Mouse (Mus musculus): ENCODE results near the gene Gm5767. TPM values are rescaled to one million over a fixed set of nuclear protein-coding genes. Genes with fewer than 3 reads are reported as not detected.
"Not testable (repeated sequence)": the region's sequence is repeated elsewhere in the genome, so short reads cannot be mapped to it uniquely, and the experiment has no call there.

The Gm5767 gene
- polyA plus RNA-seq, 1 experiment from 2014 or later, result not detected

DNA sequence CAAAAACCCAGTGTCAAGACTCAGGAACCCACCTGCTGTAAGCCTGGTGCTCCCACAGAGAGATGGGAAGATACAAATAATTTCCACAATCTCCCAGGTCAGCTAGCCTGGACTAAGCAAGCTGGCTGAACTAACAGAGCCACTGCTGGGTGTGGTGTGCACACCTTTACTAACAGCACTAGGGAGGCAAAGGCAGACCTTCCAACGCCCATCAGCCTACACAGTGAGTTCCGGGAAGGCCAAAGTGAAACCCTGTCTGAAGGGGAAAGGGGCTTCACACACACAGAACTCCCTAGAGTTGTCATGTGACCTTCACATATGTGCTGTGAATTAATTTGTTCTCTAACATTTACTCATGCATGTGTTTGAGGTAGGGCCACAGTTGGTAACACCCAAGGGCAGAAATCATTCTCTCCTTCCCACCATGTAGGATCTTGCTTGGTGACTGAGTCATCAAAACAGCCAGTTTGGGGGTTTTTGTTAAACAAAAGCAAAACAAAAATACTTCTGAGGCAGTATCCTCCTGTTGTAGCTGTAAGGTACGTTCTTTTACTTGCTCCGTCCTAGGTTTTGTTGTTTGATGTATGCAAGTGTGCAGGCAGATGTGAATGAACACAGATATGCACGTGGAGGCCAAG lies 47.7 kb downstream of the Gm5767 start:
- Histone ChIP-seq H3K4me2 (ENCODE audit: low read length) (no peak overlapping the region), H3K9me3 (ENCODE audit: control insufficient read depth, low read length) (no peaks in the 10 kb centered on the region), H3K27me3 (replicated peaks; ENCODE audit: control insufficient read depth, insufficient read depth, low read length) (no peaks in the 10 kb centered on the region), H3K36me3 (ENCODE audit: control insufficient read depth, insufficient read depth, low read length) (no peaks in the 10 kb centered on the region), H3K4me1 (replicated peaks; ENCODE audit: control insufficient read depth, insufficient read depth, low read length) (peaks cover 6% of the 10 kb centered on the region; the same call in 1 of the 2 replicates), H3K4me3 (ENCODE audit: low read depth, low read length) (no peak overlapping the region), H3K27ac (ENCODE audit: low read depth) (no peak overlapping the region), H3K9ac (ENCODE audit: low read length) (no peak overlapping the region)
- ATAC-seq (replicated peaks; ENCODE audit: low FRiP score, low TSS enrichment, low read depth) (no peak), DNase-seq (ENCODE audit: low spot score) (no peak)
- 89% methylated on average over 5 of the region's 5 CpGs for WGBS

DNA sequence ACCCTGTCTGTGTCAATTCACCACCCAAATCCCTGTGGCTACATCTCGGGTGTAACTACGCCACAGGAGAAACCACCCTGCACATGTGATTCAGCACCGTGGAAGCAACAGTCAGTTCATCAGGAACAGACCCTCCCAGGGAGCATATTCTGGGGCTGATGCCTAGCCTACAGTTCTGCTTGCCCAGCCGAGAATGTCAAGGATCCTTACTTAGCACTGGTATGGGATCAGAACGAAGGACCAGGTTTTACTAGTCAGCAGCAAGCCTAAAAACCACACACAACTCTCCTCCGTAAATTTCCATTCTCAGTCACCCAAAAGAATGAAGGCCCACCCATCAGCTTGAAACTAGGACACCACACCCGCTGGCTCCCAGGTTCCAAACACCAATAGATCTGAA lies 51.1 kb downstream of the Gm5767 start:
- no peak overlapping the region for H3K9ac ChIP-seq (ENCODE audit: low read length)
- no peaks in the 10 kb centered on the region for H3K27me3 ChIP-seq (replicated peaks; ENCODE audit: control insufficient read depth, insufficient read depth, low read length)
- WGBS, result 92% methylated on average over 7 of the region's 7 CpGs
- H3K4me2 ChIP-seq (ENCODE audit: low read length), result no peak overlapping the region
- DNase-seq (ENCODE audit: low spot score) (no peak), ATAC-seq (replicated peaks; ENCODE audit: low FRiP score, low TSS enrichment, low read depth) (no peak)
- H3K4me1 ChIP-seq (replicated peaks; ENCODE audit: control insufficient read depth, insufficient read depth, low read length), result peaks cover 27% of the 10 kb centered on the region
- H3K9me3 ChIP-seq (ENCODE audit: control insufficient read depth, low read length), result no peaks in the 10 kb centered on the region
- H3K4me3 ChIP-seq (ENCODE audit: low read depth, low read length), result no peak overlapping the region
- no peak overlapping the region for H3K27ac ChIP-seq (ENCODE audit: low read depth)
- H3K36me3 ChIP-seq (ENCODE audit: control insufficient read depth, insufficient read depth, low read length), result no peaks in the 10 kb centered on the region

DNA sequence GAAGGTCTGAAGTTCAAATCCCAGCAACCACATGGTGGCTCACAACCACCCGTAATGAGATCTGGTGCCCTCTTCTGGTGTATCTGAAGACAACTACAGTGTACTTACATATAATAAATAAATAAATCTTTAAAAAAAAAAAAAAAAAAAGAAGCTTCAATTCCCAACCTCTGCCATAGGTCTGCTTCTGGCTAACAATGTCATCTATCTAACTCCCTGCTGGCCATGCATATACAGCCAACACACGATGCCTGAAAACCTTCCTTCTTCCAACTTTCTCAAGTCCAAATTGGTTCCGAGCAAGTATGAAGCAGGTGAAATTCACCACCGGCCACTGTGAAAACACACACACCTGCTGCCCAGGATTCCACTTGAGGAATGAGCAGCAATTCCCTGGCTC lies 51.9 kb downstream of the Gm5767 start:
- ATAC-seq (replicated peaks; ENCODE audit: low FRiP score, low TSS enrichment, low read depth); H3K4me3 ChIP-seq (ENCODE audit: low read depth, low read length); H3K27ac ChIP-seq (ENCODE audit: low read depth); H3K9me3 ChIP-seq (ENCODE audit: control insufficient read depth, low read length); H3K27me3 ChIP-seq (replicated peaks; ENCODE audit: control insufficient read depth, insufficient read depth, low read length); H3K9ac ChIP-seq (ENCODE audit: low read length); H3K36me3 ChIP-seq (ENCODE audit: control insufficient read depth, insufficient read depth, low read length); H3K4me2 ChIP-seq (ENCODE audit: low read length); DNase-seq (ENCODE audit: low spot score): not testable (repeated sequence)
- 94% methylated on average over 3 of the region's 4 CpGs for WGBS
- H3K4me1 ChIP-seq (replicated peaks; ENCODE audit: control insufficient read depth, insufficient read depth, low read length), result peaks cover 32% of the 10 kb centered on the region

Other genes with a start within 250 kb of the Gm5767 start
- 21.0 and 24.5 TPM in 2 replicates for gene Mettl22, start 210.0 kb upstream of the Gm5767 start, polyA plus RNA-seq (2014; fragmentation: Nextera tagmentation; extraction: Ambion mirVana)
- gene Abat, start 167.3 kb upstream of the Gm5767 start, polyA plus RNA-seq (2014; fragmentation: Nextera tagmentation; extraction: Ambion mirVana), result 38.7 and 41.6 TPM in 2 replicates
- 65.5 and 73.1 TPM in 2 replicates for gene Pmm2, start 43.1 kb upstream of the Gm5767 start, polyA plus RNA-seq (2014; fragmentation: Nextera tagmentation; extraction: Ambion mirVana)
- 15.6 and 16.8 TPM in 2 replicates for gene Tmem186, start 43.1 kb upstream of the Gm5767 start, polyA plus RNA-seq (2014; fragmentation: Nextera tagmentation; extraction: Ambion mirVana)
- gene Carhsp1, start 8.6 kb upstream of the Gm5767 start, polyA plus RNA-seq (2014; fragmentation: Nextera tagmentation; extraction: Ambion mirVana), result 41.5 and 43.4 TPM in 2 replicates
- 45.4 and 50.2 TPM in 2 replicates for gene Usp7, start 111.5 kb downstream of the Gm5767 start, polyA plus RNA-seq (2014; fragmentation: Nextera tagmentation; extraction: Ambion mirVana)
- 14.0 and 14.3 TPM in 2 replicates for gene 1810013L24Rik, start 149.3 kb downstream of the Gm5767 start, polyA plus RNA-seq (2014; fragmentation: Nextera tagmentation; extraction: Ambion mirVana)